Mouse (Mus musculus) lung, embryonic 15.5 days (tissue): Measurements from ENCODE around the gene Gm572. TPM values are rescaled to one million over a fixed set of nuclear protein-coding genes. Genes with fewer than 3 reads are reported as not detected.

Experiments
- ATAC-seq: fragments of 200-750 bp; cut with Nextera tagmentation; 2 replicates; pipeline ENCODE4 v1.8.0; 2017; ENCODE audit warnings: moderate number of reproducible peaks, borderline replicate concordance; ENCODE audit not compliant: low FRiP score, low TSS enrichment; ENCODE audit errors: extremely low read depth
- H3K27ac ChIP-seq: fragments of 300-500 bp; sonication (generic); 2 replicates; pipeline ENCODE4 v1.5.1; 2015; ENCODE audit warnings: moderate library complexity, mild to moderate bottlenecking, inconsistent platforms
- H3K27me3 ChIP-seq: fragments of 300-500 bp; sonication (generic); 2 replicates; pipeline ENCODE4 v1.6.1; 2015; ENCODE audit warnings: inconsistent platforms
- H3K36me3 ChIP-seq: fragments of 300-500 bp; sonication (generic); 2 replicates; pipeline ENCODE4 v1.6.1; 2015; ENCODE audit warnings: inconsistent platforms
- H3K4me1 ChIP-seq: fragments of 300-500 bp; sonication (generic); 2 replicates; pipeline ENCODE4 v1.6.1; 2015; ENCODE audit warnings: inconsistent platforms
- H3K4me2 ChIP-seq: fragments of 300-500 bp; sonication (generic); 2 replicates; pipeline ENCODE4 v1.6.1; 2015; ENCODE audit warnings: inconsistent platforms, mild to moderate bottlenecking, moderate library complexity
- H3K4me3 ChIP-seq: fragments of 300-500 bp; sonication (generic); 2 replicates; pipeline ENCODE4 v1.5.1; 2015; ENCODE audit warnings: mild to moderate bottlenecking, inconsistent platforms
- H3K9ac ChIP-seq: fragments of 300-500 bp; sonication (generic); 2 replicates; pipeline ENCODE4 v1.6.1; 2015; ENCODE audit warnings: inconsistent platforms
- H3K9me3 ChIP-seq: fragments of 300-500 bp; sonication (generic); 2 replicates; pipeline ENCODE4 v1.6.1; 2016; ENCODE audit warnings: inconsistent platforms
- WGBS: fragments of 180-500 bp; shearing (Covaris S2); methylation state at CpG from one replicate; pipeline ENCODE4 v1.1.7; 2015; 5-methylcytosine and 5-hydroxymethylcytosine counted together
- polyA plus RNA-seq: library from polyadenylated mRNA; unstranded; fragments of >200 nt; fragmentation: Nextera tagmentation; extraction: Ambion mirVana; gene quantifications from 2 replicates; pipeline ENCODE4 v1.2.1, GENCODE M21; 2015

Gm572 gene
- polyA plus RNA-seq, 1 experiment from 2014 or later = not detected

DNA sequence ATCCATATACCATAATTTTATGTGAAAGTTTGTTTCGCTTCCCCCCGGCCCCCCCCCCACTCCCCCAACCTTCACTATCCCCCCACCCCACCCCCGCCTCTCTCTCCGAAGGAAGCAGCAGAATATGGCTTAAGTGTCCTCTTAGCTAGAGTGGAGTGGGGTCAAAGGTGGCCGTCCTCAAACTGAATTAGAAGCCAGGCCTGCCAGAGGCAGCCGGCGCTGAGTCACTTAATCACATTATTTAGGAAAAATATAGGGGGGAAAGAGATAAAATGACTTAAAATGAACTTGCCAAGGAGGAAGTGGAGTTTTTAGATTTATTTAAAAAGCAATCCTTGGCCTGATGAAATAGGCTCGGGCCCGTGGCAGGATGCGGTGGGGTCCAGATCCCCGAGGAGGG, 65.7 kb downstream of the Gm572 start:
- Histone ChIP-seq H3K36me3 (no peaks in the 10 kb centered on the region), H3K27me3 (no peaks in the 10 kb centered on the region), H3K9ac (no peak overlapping the region), H3K4me1 (peaks cover 21% of the 10 kb centered on the region), H3K9me3 (no peaks in the 10 kb centered on the region), H3K4me2 (no peak overlapping the region), H3K4me3 (no peak overlapping the region), H3K27ac (no peak overlapping the region)
- ATAC-seq = no peak
- 15% methylated on average over 11 of the region's 11 CpGs for WGBS

DNA sequence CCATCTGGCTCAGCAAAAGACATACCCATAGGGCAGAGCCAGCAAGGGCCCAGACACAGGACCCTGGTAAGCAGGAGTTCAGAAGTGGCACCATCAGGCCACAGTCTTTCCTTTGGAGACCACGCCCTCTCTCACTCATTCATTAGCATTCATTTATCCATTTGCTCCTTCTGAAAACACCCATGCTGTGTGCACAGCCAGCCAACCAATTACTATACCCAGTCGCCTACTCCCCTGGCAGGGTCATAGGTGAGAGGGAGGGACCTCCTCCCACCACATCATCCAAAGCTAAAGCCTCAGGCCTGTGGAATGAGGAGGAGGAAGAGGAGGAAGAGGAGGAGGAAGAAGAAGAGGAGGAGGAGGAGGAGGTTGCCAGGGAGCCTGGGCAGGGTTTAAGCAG, 67.3 kb downstream of the Gm572 start:
- no peaks in the 10 kb centered on the region for H3K27me3 ChIP-seq
- 67% methylated on average over 2 of the region's 2 CpGs for WGBS
- no peak for ATAC-seq
- no peak overlapping the region for H3K4me2 ChIP-seq
- H3K27ac ChIP-seq = no peak overlapping the region
- H3K9me3 ChIP-seq = no peaks in the 10 kb centered on the region
- H3K4me1 ChIP-seq = peaks cover 21% of the 10 kb centered on the region
- no peak overlapping the region for H3K9ac ChIP-seq
- no peak overlapping the region for H3K4me3 ChIP-seq
- H3K36me3 ChIP-seq = no peaks in the 10 kb centered on the region

DNA sequence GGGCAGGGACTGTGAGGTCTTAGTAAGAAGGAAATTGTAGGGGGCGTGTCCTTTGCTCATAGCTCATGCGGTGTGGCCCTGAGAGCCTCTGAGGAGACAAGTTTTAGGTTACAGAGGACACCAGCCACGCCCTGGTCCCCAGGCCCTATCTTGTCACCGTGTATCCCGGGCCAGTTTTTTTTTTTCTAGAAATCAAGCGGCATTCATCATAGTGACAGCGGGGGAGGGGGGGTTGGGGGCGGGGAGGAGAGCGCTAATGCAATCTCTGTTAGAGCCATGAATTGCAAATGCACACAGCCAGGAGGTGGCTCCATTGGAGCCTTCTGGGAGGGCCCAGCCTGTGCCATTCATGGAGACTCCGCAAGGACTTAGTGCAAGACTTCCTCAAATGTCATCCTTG, 68.2 kb downstream of the Gm572 start:
- ATAC-seq = no peak

DNA sequence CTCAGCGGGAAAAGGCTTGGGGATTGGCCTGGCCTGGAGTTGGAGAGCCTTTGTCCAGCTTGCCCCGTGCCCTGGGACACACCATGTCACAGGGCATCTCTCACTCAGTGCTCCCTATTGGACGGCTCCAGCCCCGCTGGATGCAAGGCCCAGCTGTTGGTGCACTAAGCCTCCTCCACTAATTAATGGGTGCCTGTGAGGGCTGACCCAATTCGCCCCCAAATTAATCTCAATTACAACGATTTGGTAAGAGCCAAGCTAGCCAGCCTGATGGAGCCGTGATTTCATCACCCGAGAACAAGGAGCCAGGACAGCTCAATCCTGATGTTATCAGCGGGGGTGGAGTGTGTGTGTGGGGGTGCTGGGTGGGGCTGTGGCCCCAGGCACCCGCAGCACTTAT, 69.5 kb downstream of the Gm572 start:
- no peaks in the 10 kb centered on the region for H3K9me3 ChIP-seq
- peaks cover 21% of the 10 kb centered on the region for H3K4me1 ChIP-seq
- no peaks in the 10 kb centered on the region for H3K27me3 ChIP-seq
- no peak overlapping the region for H3K9ac ChIP-seq
- no peak overlapping the region for H3K4me2 ChIP-seq
- no peak overlapping the region for H3K27ac ChIP-seq
- H3K4me3 ChIP-seq = no peak overlapping the region
- WGBS = 47% methylated on average over 10 of the region's 10 CpGs
- H3K36me3 ChIP-seq = no peaks in the 10 kb centered on the region
- 0 out of 2 replicates have a peak, but pooled peaks have one; percentile 30 for ATAC-seq

More for the DNA sequence above, 68.2 kb downstream of the Gm572 start:
- Histone ChIP-seq H3K4me1 (peaks cover 21% of the 10 kb centered on the region), H3K4me3 (no peak overlapping the region), H3K27me3 (no peaks in the 10 kb centered on the region), H3K27ac (no peak overlapping the region), H3K9ac (no peak overlapping the region), H3K4me2 (no peak overlapping the region), H3K36me3 (no peaks in the 10 kb centered on the region), H3K9me3 (no peaks in the 10 kb centered on the region)
- 13% methylated on average over 10 of the region's 10 CpGs for WGBS

DNA sequence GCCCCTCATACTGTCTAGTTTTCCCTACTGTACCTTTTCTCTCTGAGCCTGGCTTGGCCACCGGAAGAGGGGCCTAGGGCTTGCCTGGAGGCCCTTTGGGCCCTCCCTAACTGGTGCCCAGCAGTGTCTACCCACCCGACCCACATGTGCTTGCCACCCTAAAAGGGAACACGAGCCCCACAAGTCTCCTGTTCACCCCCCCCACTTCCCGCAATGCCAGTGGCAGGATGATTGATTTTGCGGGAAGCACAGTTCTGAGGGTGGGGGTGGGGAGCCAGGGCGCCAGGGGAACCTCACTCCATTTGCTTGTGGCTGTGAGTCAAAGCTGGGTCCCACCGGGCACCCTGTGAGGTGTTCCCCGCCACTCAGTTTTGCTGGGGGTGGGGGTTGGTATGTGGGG, 70.9 kb downstream of the Gm572 start:
- H3K36me3 ChIP-seq = no peaks in the 10 kb centered on the region
- no peaks in the 10 kb centered on the region for H3K27me3 ChIP-seq
- H3K4me1 ChIP-seq = peaks cover 18% of the 10 kb centered on the region
- no peak overlapping the region for H3K4me3 ChIP-seq
- H3K4me2 ChIP-seq = no peak overlapping the region
- no peaks in the 10 kb centered on the region for H3K9me3 ChIP-seq
- no peak overlapping the region for H3K27ac ChIP-seq
- no peak for ATAC-seq
- H3K9ac ChIP-seq = no peak overlapping the region
- 44% methylated on average over 8 of the region's 8 CpGs for WGBS

DNA sequence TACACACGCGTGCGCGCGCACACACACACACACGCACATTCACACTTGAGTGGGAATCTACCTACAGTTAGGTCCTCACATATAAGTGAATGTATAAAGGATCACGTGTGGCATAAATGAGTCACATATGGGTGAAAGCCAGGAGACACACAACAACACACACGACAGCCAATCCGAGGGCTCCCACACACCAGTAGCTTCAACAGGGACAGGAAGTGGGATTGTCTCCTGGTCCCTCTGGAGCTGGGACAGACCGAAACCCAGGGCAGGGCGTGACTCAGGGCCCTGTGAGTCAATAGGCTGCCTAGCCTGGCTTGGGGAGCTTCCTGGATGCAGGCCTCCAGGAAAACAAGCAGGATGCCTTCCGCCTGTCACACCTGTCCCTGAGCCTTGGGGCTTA, 71.6 kb downstream of the Gm572 start:
- Histone ChIP-seq H3K9me3 (no peaks in the 10 kb centered on the region), H3K4me2 (no peak overlapping the region), H3K36me3 (no peaks in the 10 kb centered on the region), H3K27me3 (no peaks in the 10 kb centered on the region), H3K27ac (no peak overlapping the region), H3K4me3 (no peak overlapping the region), H3K4me1 (peaks cover 13% of the 10 kb centered on the region), H3K9ac (no peak overlapping the region)
- 79% methylated on average over 12 of the region's 12 CpGs for WGBS
- ATAC-seq = no peak

DNA sequence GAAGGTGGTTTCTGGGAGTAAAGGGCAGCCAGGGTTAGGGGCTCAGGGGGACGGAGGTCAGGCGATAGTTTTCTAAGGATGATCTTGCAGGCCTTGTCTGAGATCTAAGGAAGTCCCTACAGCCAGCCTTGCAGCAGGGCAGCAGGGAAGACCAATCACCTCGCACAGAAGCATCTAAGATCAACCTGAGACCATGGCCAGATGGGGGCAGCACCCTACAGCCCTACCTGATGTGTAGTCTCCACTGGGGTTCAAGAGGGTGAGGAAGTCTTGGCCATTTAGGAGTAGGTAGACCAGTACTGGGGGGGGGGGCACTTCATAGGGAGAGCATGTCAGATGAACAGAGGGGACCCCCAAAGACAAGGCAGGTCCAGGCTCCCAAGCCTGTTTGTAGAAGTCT, 72.3 kb downstream of the Gm572 start:
- Histone ChIP-seq H3K27me3 (no peaks in the 10 kb centered on the region), H3K9ac (no peak overlapping the region), H3K4me3 (no peak overlapping the region), H3K4me1 (peaks cover 13% of the 10 kb centered on the region), H3K4me2 (no peak overlapping the region), H3K9me3 (no peaks in the 10 kb centered on the region), H3K27ac (no peak overlapping the region), H3K36me3 (no peaks in the 10 kb centered on the region)
- no peak for ATAC-seq
- WGBS = 39% methylated on average over 3 of the region's 3 CpGs

Other genes starting within 250 kb of the Gm572 start
- gene Ubiad1, start 198.5 kb upstream of the Gm572 start, polyA plus RNA-seq = 22.4 and 25.5 TPM in 2 replicates
- gene Mtor, start 194.7 kb upstream of the Gm572 start, polyA plus RNA-seq = 13.7 and 13.8 TPM in 2 replicates
- gene Angptl7, start 142.9 kb upstream of the Gm572 start, polyA plus RNA-seq = 1.8 and 3.7 TPM in 2 replicates
- 92.3 and 93.8 TPM in 2 replicates for gene Exosc10, start 84.9 kb upstream of the Gm572 start, polyA plus RNA-seq
- 183 and 192 TPM in 2 replicates for gene Srm, start 51.8 kb upstream of the Gm572 start, polyA plus RNA-seq
- 0.21 and 0.65 TPM in 2 replicates for gene Masp2, start 40.8 kb upstream of the Gm572 start, polyA plus RNA-seq
- gene Tardbp, start 16.3 kb upstream of the Gm572 start, polyA plus RNA-seq = 386 and 392 TPM in 2 replicates
- 5.4 and 6.5 TPM in 2 replicates for gene Casz1, start 161.1 kb downstream of the Gm572 start, polyA plus RNA-seq